Mouse (Mus musculus): ENCODE measurements around the gene Gm30191. TPM values are rescaled to one million over a fixed set of nuclear protein-coding genes. Genes with fewer than 3 reads are reported as not detected.

The Gm30191 gene
- total RNA-seq, 2 experiments from 2014 or later, result not detected

- H3K27ac ChIP-seq, result no peak overlapping the region
- no peak overlapping the region for H3K4me3 ChIP-seq
- no peak for DNase-seq (ENCODE audit: low spot score in 2 of 2)
- TF ChIP-seq CTCF (conservative IDR thresholded peaks at IDR 0.05), result no peak
Observed at GRCm38 (mm10) chr4:134297369-134297768, 50.6 kb downstream of the Gm30191 start.

GRCm38 (mm10) chr4:134298626-134299497, 52.1 kb downstream of the Gm30191 start:
- no peak for DNase-seq (ENCODE audit: low spot score in 2 of 2)
- Histone ChIP-seq H3K27ac (no peak overlapping the region), H3K4me3 (no peak overlapping the region)
- no peak for TF ChIP-seq CTCF (conservative IDR thresholded peaks at IDR 0.05)

- no peak for DNase-seq (ENCODE audit: low spot score in 2 of 2)
- Histone ChIP-seq H3K27ac (no peak overlapping the region), H3K4me3 (no peak overlapping the region)
- TF ChIP-seq CTCF (conservative IDR thresholded peaks at IDR 0.05), result no peak
Observed at GRCm38 (mm10) chr4:134299498-134299810, 52.7 kb downstream of the Gm30191 start.

Other genes with a start within 250 kb of the Gm30191 start
- gene Dhdds, start 246.0 kb upstream of the Gm30191 start, total RNA-seq (2021), result 10 to 100 TPM; 61.7 to 62.9 TPM
- not detected for gene Lin28a, start 228.1 kb upstream of the Gm30191 start, total RNA-seq (2021)
- gene Zfp683, start 193.1 kb upstream of the Gm30191 start, total RNA-seq (2021), result not detected
- gene Crybg2, start 186.1 kb upstream of the Gm30191 start, total RNA-seq (2021), result 1 to 10 TPM; 2.7 to 3.0 TPM
- 1 to 10 TPM; 1.1 to 3.8 TPM for gene Cd52, start 151.9 kb upstream of the Gm30191 start, total RNA-seq (2021)
- gene Ubxn11, start 144.4 kb upstream of the Gm30191 start, total RNA-seq (2021), result 10 to 100 TPM; 34.0 to 42.4 TPM
- gene Sh3bgrl3, start 118.1 kb upstream of the Gm30191 start, total RNA-seq (2021), result 100 to 1,000 TPM; 257 to 267 TPM
- 10 to 100 TPM; 14.3 to 17.2 TPM for gene Cep85, start 59.8 kb upstream of the Gm30191 start, total RNA-seq (2021)
- not detected for gene Gm7534, start 43.9 kb upstream of the Gm30191 start, total RNA-seq (2021)
- gene Catsper4, start 19.6 kb upstream of the Gm30191 start, total RNA-seq (2021), result under 1 TPM in 1 of 2 experiments, not detected in 1; 0.90 TPM
- under 1 TPM; 0.38 to 0.66 TPM for gene Cnksr1, start 8.5 kb upstream of the Gm30191 start, total RNA-seq (2021)
- gene E130218I03Rik, start 3.3 kb upstream of the Gm30191 start, total RNA-seq (2021), result not detected
- 10 to 100 TPM in 1 of 2 experiments, 1 to 10 TPM in 1; 9.0 to 10.0 TPM for gene Zfp593, start 1.3 kb upstream of the Gm30191 start, total RNA-seq (2021)
- 1 to 10 TPM; 2.7 to 4.0 TPM for gene Grrp1, start 7.2 kb downstream of the Gm30191 start, total RNA-seq (2021)
- gene Pdik1l, start 41.0 kb downstream of the Gm30191 start, total RNA-seq (2021), result 10 to 100 TPM; 16.9 to 18.6 TPM
- gene Trim63, start 68.2 kb downstream of the Gm30191 start, total RNA-seq (2021), result not detected
- gene Slc30a2, start 96.2 kb downstream of the Gm30191 start, total RNA-seq (2021), result not detected
- gene Extl1, start 136.9 kb downstream of the Gm30191 start, total RNA-seq (2021), result 10 to 100 TPM; 44.7 to 46.5 TPM
- gene Pafah2, start 149.4 kb downstream of the Gm30191 start, total RNA-seq (2021), result 1 to 10 TPM; 6.6 to 9.0 TPM
- gene Stmn1, start 221.4 kb downstream of the Gm30191 start, total RNA-seq (2021), result 100 to 1,000 TPM; 362 to 369 TPM
- gene Paqr7, start 249.8 kb downstream of the Gm30191 start, total RNA-seq (2021), result 10 to 100 TPM; 60.2 to 64.7 TPM